Comparison of ENCODE assay signal across 11 mouse cellular contexts in the genomic region with DNA sequence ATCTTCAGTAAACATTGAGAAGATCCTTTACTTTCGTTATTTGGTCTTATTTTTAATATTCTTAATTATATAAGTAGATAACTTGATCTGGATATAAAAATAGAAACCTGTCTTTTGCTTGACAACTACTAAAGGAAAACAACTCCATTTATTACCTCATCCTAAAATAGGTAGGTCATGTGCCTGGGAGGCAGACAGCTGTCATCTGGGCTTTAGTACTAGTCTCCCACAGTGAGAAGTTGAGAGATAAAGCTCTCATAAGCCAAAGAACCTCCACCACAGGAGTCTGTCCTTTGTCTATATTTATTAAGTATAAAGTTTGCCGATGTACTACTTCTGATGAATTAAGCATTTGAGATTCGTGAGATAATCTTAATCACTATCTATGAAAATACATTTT.
"Had no signal": no experiment of that assay in that cellular context is flagged by ENCODE, and none has a peak within 500 bp of the region (broad histone marks: within the 10 kb centered on the region; RNA-seq: fewer than 3 reads in every experiment).

No protein-coding gene starts in this region.

- DNase-seq: kidney, postnatal 10 days; kidney, postnatal 36 days; layer of hippocampus, postnatal 36 days; liver, postnatal 0 days; lung, embryonic 14.5 days; retina, postnatal 1 day; right cerebral cortex, postnatal 25 days; thymus, adult 18-20 months; thymus, postnatal 36 days had no signal

- ATAC-seq: liver, postnatal 0 days; lung, postnatal 0 days; midbrain, embryonic 15.5 days had no signal
